23 mouse cellular contexts compared by ENCODE assay signal in the genomic region with DNA sequence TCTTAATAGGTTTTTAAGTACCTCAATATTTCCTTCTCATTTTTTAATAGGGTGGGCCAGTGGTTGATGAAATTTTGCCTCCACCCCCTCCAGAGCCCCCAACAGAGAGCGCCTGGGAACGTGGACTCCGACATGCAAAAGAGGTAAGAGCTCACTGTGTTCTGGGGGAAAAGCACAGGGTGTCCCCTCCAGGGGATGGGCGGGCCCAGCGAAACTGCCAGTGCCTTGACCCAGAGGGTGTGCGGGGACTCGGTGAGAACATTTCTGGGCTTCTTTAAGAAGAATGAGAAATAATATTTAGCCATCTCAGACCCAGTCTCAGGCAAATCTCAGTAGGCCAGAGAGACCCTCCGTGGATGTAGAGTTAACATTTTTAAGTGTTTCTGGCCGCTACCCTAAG. TPM values are rescaled to one million over a fixed set of nuclear protein-coding genes. Genes with fewer than 3 reads are reported as not detected.
DNase-seq lines count a peak whose midpoint lies in the region; TF ChIP-seq lines count a peak whose summit lies in the region.
"Had no signal": no experiment of that assay in that cellular context is flagged by ENCODE, and none has a peak within 500 bp of the region (broad histone marks: within the 10 kb centered on the region; RNA-seq: fewer than 3 reads in every experiment).

No protein-coding gene starts in this region.

- H3K4me1 ChIP-seq in testis, adult 2 months (ENCODE audit: control insufficient read depth, insufficient read depth, low read length) = no peaks in the 10 kb centered on the region; the same call in 1 of the 2 replicates
- H3K4me1 ChIP-seq: embryonic facial prominence, embryonic 10.5 days; embryonic facial prominence, embryonic 12.5 days; forebrain, embryonic 13.5 days had no signal

- no peak for TF ChIP-seq CTCF in gastrocnemius, adult 2 months (IDR thresholded peaks at IDR 0.05)
- no peak for TF ChIP-seq CTCF in testis, adult 2 months (IDR thresholded peaks at IDR 0.05; ENCODE audit: control insufficient read depth, insufficient read depth, insufficient replicate concordance, low read depth, low read length)

- intact Hi-C loops in gastrocnemius, adult 2 months (cut with DNase I) = no loop called here

- no peak overlapping the region for H3K4me3 ChIP-seq in gastrocnemius, adult 2 months
- H3K4me3 ChIP-seq in testis, adult 2 months (ENCODE audit: control insufficient read depth, low read depth, low read length) = no peak overlapping the region
- H3K4me3 ChIP-seq: embryonic facial prominence, embryonic 10.5 days; embryonic facial prominence, embryonic 12.5 days; forebrain, embryonic 13.5 days; forebrain, embryonic 15.5 days had no signal

- peaks cover 7% of the 10 kb centered on the region for H3K36me3 ChIP-seq in testis, adult 2 months (ENCODE audit: control insufficient read depth, insufficient read depth, low read length)

- peak; percentile 40 for DNase-seq in gastrocnemius, adult 2 months
- DNase-seq in gastrocnemius, postnatal 4 days (ENCODE audit: low spot score in 2 of 2) = no peak
- peak; percentile 69 for DNase-seq in testis, postnatal 14 days (ENCODE audit: low spot score)
- no peak for DNase-seq in frontal cortex, adult 2 months (ENCODE audit: extremely low spot score in 1 of 2, low spot score in 1 of 2)
- DNase-seq in urinary bladder, adult 2 months (ENCODE audit: low spot score) = no peak
- DNase-seq: adrenal gland, adult 8-10 months; adrenal gland, postnatal 14 days; adrenal gland, postnatal 36 days; cerebellum, adult 11-12 months; cerebellum, adult 9-10 months had no signal

- H3K27me3 ChIP-seq in testis, adult 2 months (ENCODE audit: control insufficient read depth, insufficient read depth, low read length) = no peaks in the 10 kb centered on the region
- H3K27me3 ChIP-seq: CH12.LX; embryonic facial prominence, embryonic 12.5 days; forebrain, embryonic 13.5 days; forebrain, embryonic 15.5 days; Patski had no signal

- TF ChIP-seq POLR2A in testis, adult 2 months (IDR thresholded peaks at IDR 0.05; ENCODE audit: control insufficient read depth, low read depth, low read length) = no peak

- H3K27ac ChIP-seq in gastrocnemius, adult 2 months = no peak overlapping the region
- peak overlapping the region; percentile 72 for H3K27ac ChIP-seq in testis, adult 2 months (ENCODE audit: control insufficient read depth, insufficient read depth, low read depth, low read length)
- H3K27ac ChIP-seq: embryonic facial prominence, embryonic 10.5 days; embryonic facial prominence, embryonic 12.5 days; forebrain, embryonic 13.5 days; forebrain, embryonic 15.5 days had no signal

RNA-seq across cellular contexts. Expression of a gene that starts 21.8 kb away (rescaled TPM):
- 10 to 100 TPM; 26.7 to 26.8 TPM for total RNA-seq in gastrocnemius, adult 2 months (2021)
- total RNA-seq in gastrocnemius, postnatal 4 days (2021) = 10 to 100 TPM; 37.2 to 42.8 TPM
- polyA plus RNA-seq in testis, adult 2 months (2012; rRNA removed) = 19.6 and 22.9 TPM in 2 replicates
- 35.1 and 36.1 TPM in 2 replicates for polyA plus RNA-seq in frontal cortex, adult 2 months (2012; rRNA removed)
- polyA plus RNA-seq in urinary bladder, adult 2 months (2012; rRNA removed) = 26.4 and 29.9 TPM in 2 replicates

RNA-seq across cellular contexts. Expression of a gene that starts 23.6 kb away (rescaled TPM):
- not detected for total RNA-seq in gastrocnemius, adult 2 months (2021)
- total RNA-seq in gastrocnemius, postnatal 4 days (2021) = not detected
- polyA plus RNA-seq in testis, adult 2 months (2012; rRNA removed) = 0.16 TPM in 2 replicates
- 0.46 and 1.0 TPM in 2 replicates for polyA plus RNA-seq in frontal cortex, adult 2 months (2012; rRNA removed)
- not detected in 2 replicates for polyA plus RNA-seq in urinary bladder, adult 2 months (2012; rRNA removed)
- total RNA-seq: adrenal gland, adult 18-20 months; adrenal gland, postnatal 14 days; adrenal gland, postnatal 36 days; CH12.LX; G1E had no signal
- polyA plus RNA-seq: activated CD4-positive, CD25-positive, alpha-beta regulatory T cell, adult 4 months; embryonic facial prominence, embryonic 12.5 days; embryonic facial prominence, embryonic 14.5 days; forebrain, embryonic 11.5 days; forebrain, embryonic 13.5 days; forebrain, embryonic 15.5 days; G1E had no signal

RNA-seq across cellular contexts. Expression of a gene that starts 34.5 kb away (rescaled TPM):
- 1 to 10 TPM; 6.7 to 7.7 TPM for total RNA-seq in gastrocnemius, adult 2 months (2021)
- 10 to 100 TPM; 51.7 to 64.2 TPM for total RNA-seq in gastrocnemius, postnatal 4 days (2021)
- polyA plus RNA-seq in testis, adult 2 months (2012; rRNA removed) = 8.0 and 11.0 TPM in 2 replicates
- 19.4 and 21.5 TPM in 2 replicates for polyA plus RNA-seq in frontal cortex, adult 2 months (2012; rRNA removed)
- polyA plus RNA-seq in urinary bladder, adult 2 months (2012; rRNA removed) = 115 and 130 TPM in 2 replicates

RNA-seq across cellular contexts. Expression of a gene that starts 37.6 kb away (rescaled TPM):
- not detected for total RNA-seq in gastrocnemius, adult 2 months (2021)
- not detected for total RNA-seq in gastrocnemius, postnatal 4 days (2021)
- polyA plus RNA-seq in testis, adult 2 months (2012; rRNA removed) = 0.10 TPM in 1 of 2 replicates, not detected in the other
- polyA plus RNA-seq in frontal cortex, adult 2 months (2012; rRNA removed) = 4.8 TPM in 2 replicates
- 0.19 and 0.23 TPM in 2 replicates for polyA plus RNA-seq in urinary bladder, adult 2 months (2012; rRNA removed)
- total RNA-seq: adrenal gland, adult 18-20 months; adrenal gland, adult 8-10 months; adrenal gland, postnatal 14 days; adrenal gland, postnatal 36 days; G1E had no signal
- polyA plus RNA-seq: activated CD4-positive, CD25-positive, alpha-beta regulatory T cell, adult 4 months; CD4-positive, CD25-positive, alpha-beta regulatory T cell, adult 4 months; embryonic facial prominence, embryonic 10.5 days; embryonic facial prominence, embryonic 14.5 days; forebrain, embryonic 11.5 days; forebrain, embryonic 13.5 days; forebrain, embryonic 15.5 days; G1E had no signal

RNA-seq across cellular contexts. Expression of a gene that starts 45.0 kb away (rescaled TPM):
- 1 to 10 TPM; 5.1 to 6.4 TPM for total RNA-seq in gastrocnemius, adult 2 months (2021)
- total RNA-seq in gastrocnemius, postnatal 4 days (2021) = 10 to 100 TPM; 14.7 to 18.4 TPM
- polyA plus RNA-seq in testis, adult 2 months (2012; rRNA removed) = 6.5 and 6.6 TPM in 2 replicates
- 31.2 and 35.9 TPM in 2 replicates for polyA plus RNA-seq in frontal cortex, adult 2 months (2012; rRNA removed)
- 18.0 and 26.0 TPM in 2 replicates for polyA plus RNA-seq in urinary bladder, adult 2 months (2012; rRNA removed)

Comparison
In these comparisons a context has a peak if more than half of its experiments do, and no peak if none do; other contexts are left out.
1. DNase-seq: peak in gastrocnemius, adult 2 months (single experiment) and testis, postnatal 14 days (single experiment); none in gastrocnemius, postnatal 4 days (0 of 2), frontal cortex, adult 2 months (0 of 2) and urinary bladder, adult 2 months (single experiment).